Mouse (Mus musculus) MEL (cell line): ENCODE results near the gene E130114P18Rik.

ENCODE experiments used
- BHLHE40 ChIP-seq: IDR thresholded peaks from 2 replicates; pipeline ENCODE4 v1.6.1; 2012; ENCODE audit warnings: low read depth, mild to moderate bottlenecking, inconsistent platforms, low read length, improper control_type of control experiment, borderline replicate concordance
- CTCF ChIP-seq, 3 experiments: IDR thresholded peaks in 2 of 3; conservative IDR thresholded peaks in 1 of 3; 2 replicates each; pipeline ENCODE4 v1.5.1; 2011 to 2012; ENCODE audit warnings: low read length in 3 of 3, low read depth in 2 of 3, mild to moderate bottlenecking in 2 of 3, improper control_type of control experiment in 1 of 3, inconsistent platforms in 1 of 3, mixed read lengths in 1 of 3, moderate library complexity in 1 of 3; ENCODE audit not compliant: control insufficient read depth in 1 of 3, insufficient read depth in 1 of 3, poor library complexity in 1 of 3, severe bottlenecking in 1 of 3
- ETS1 ChIP-seq: IDR thresholded peaks from 2 replicates; pipeline ENCODE4 v1.6.1; 2012; ENCODE audit warnings: low read depth, mild to moderate bottlenecking, inconsistent platforms, low read length, improper control_type of control experiment, moderate library complexity
- GATA1 ChIP-seq: IDR thresholded peaks from 2 replicates; pipeline ENCODE4 v1.6.1; 2011; ENCODE audit warnings: low read depth, low read length, improper control_type of control experiment
- HCFC1 ChIP-seq: IDR thresholded peaks from 2 replicates; pipeline ENCODE4 v1.6.1; 2012; ENCODE audit warnings: low read depth, mild to moderate bottlenecking, inconsistent platforms, low read length, improper control_type of control experiment, moderate library complexity
- MAFK ChIP-seq: IDR thresholded peaks from 2 replicates; pipeline ENCODE4 v1.6.1; 2011; ENCODE audit warnings: low read depth, mild to moderate bottlenecking, low read length, improper control_type of control experiment, borderline replicate concordance
- NELFE ChIP-seq: IDR thresholded peaks from 2 replicates; pipeline ENCODE4 v1.6.1; 2011; ENCODE audit warnings: low read depth, low read length, improper control_type of control experiment
- NRF1 ChIP-seq: IDR thresholded peaks from 2 replicates; pipeline ENCODE4 v1.6.1; 2014; ENCODE audit warnings: low read depth, mild to moderate bottlenecking, inconsistent platforms, low read length, improper control_type of control experiment, moderate library complexity; ENCODE audit not compliant: poor library complexity, insufficient read depth, severe bottlenecking
- POLR2A ChIP-seq, 2 experiments: IDR thresholded peaks; 2 replicates each; pipeline ENCODE4 v1.6.1; 2011 to 2012; ENCODE audit warnings: low read length in 2 of 2, mild to moderate bottlenecking in 2 of 2, control low read depth in 1 of 2, improper control_type of control experiment in 1 of 2, low read depth in 1 of 2, moderate library complexity in 1 of 2; ENCODE audit not compliant: control insufficient read depth in 1 of 2, insufficient read depth in 1 of 2, poor library complexity in 1 of 2
- SIN3A ChIP-seq: IDR thresholded peaks from 2 replicates; pipeline ENCODE4 v1.6.1; 2012; ENCODE audit warnings: low read length, improper control_type of control experiment, inconsistent platforms
- SMC3 ChIP-seq: IDR thresholded peaks from 2 replicates; pipeline ENCODE4 v1.6.1; 2011; ENCODE audit warnings: low read depth, low read length, improper control_type of control experiment
- TBP ChIP-seq: IDR thresholded peaks from 2 replicates; pipeline ENCODE4 v1.8.0; 2011; ENCODE audit warnings: low read depth, low read length, improper control_type of control experiment
- USF1 ChIP-seq: IDR thresholded peaks from 2 replicates; pipeline ENCODE4 v1.6.1; 2014; ENCODE audit warnings: low read depth, mild to moderate bottlenecking, inconsistent platforms, low read length, improper control_type of control experiment, moderate library complexity
- ZNF384 ChIP-seq: IDR thresholded peaks from 2 replicates; pipeline ENCODE4 v1.6.1; 2012; ENCODE audit warnings: low read depth, mild to moderate bottlenecking, inconsistent platforms, low read length, improper control_type of control experiment

GRCm38 (mm10) chr4:97670418-97670817 is 107.5 kb downstream of the E130114P18Rik start:
- TF ChIP-seq HCFC1: no peak
- TF ChIP-seq NRF1: no peak
- TF ChIP-seq ETS1: no peak
- no peak for TF ChIP-seq POLR2A (IDR thresholded peaks at IDR 0.05; ENCODE audit: control insufficient read depth in 1 of 2, insufficient read depth in 1 of 2, low read depth in 1 of 2, low read length in 2 of 2, poor library complexity in 1 of 2)
- TF ChIP-seq CTCF (IDR thresholded peaks at IDR 0.05 in 2 of 3, conservative IDR thresholded peaks at IDR 0.05 in 1 of 3; ENCODE audit: control insufficient read depth in 1 of 3, insufficient read depth in 1 of 3, low read depth in 2 of 3, low read length in 3 of 3, poor library complexity in 1 of 3, severe bottlenecking in 1 of 3): no peak
- no peak for TF ChIP-seq SIN3A
- no peak for TF ChIP-seq NELFE
- no peak for TF ChIP-seq BHLHE40
- no peak for TF ChIP-seq GATA1
- no peak for TF ChIP-seq MAFK
- TF ChIP-seq TBP: no peak
- TF ChIP-seq USF1: no peak
- no peak for TF ChIP-seq SMC3
- no peak for TF ChIP-seq ZNF384
